Mouse (Mus musculus): ENCODE data around the gene Grm8.

The Grm8 gene

DNA sequence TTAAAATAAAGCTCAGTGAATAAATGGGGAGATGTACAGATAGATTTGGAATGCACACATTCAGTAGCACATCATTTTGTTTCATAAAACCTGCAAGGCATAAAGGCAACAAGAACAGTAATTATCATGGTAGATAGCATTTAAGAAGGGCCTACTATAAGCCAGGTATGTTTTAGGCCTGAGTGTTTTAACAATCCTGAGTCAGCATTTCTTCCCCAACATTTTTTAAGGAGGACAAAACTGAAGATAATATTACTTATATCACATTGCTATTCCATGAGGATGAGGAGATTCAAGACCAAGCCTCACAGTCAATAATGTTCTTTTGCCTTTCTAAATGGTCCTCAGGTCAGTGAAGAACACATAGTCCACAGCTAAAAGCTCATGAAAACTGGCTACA is 762.6 kb downstream of the Grm8 start:
- Histone ChIP-seq H3K27me3 (ENCODE audit: control insufficient read depth, insufficient read depth, low read length, poor library complexity, severe bottlenecking) (no peaks in the 10 kb centered on the region), H3K36me3 (ENCODE audit: control insufficient read depth, insufficient read depth, low read length, poor library complexity, severe bottlenecking) (no peaks in the 10 kb centered on the region)
- no peak for DNase-seq (ENCODE audit: low read depth, low spot score)

DNA sequence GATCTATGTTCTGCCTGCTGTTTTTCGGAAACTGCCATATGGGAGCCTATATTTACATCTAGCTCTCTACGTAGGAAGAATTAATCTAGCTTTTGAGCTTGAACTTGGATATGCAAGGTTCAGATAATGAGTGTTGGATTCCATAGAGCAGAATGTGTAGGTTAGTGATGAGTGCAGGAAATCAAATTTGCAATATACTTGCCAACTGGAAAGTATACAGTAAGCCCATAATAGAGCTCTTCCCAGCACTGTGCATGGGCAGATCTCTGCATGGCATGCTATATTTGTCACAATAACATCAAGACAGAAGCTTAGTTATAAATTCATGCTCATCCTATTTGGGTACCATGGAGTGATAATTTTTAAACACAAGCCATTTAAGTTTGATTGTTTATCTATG is 763.9 kb downstream of the Grm8 start:
- Histone ChIP-seq H3K36me3 (ENCODE audit: control insufficient read depth, insufficient read depth, low read length, poor library complexity, severe bottlenecking) (no peaks in the 10 kb centered on the region), H3K27me3 (ENCODE audit: control insufficient read depth, insufficient read depth, low read length, poor library complexity, severe bottlenecking) (no peaks in the 10 kb centered on the region)
- no peak for DNase-seq (ENCODE audit: low read depth, low spot score)

DNA sequence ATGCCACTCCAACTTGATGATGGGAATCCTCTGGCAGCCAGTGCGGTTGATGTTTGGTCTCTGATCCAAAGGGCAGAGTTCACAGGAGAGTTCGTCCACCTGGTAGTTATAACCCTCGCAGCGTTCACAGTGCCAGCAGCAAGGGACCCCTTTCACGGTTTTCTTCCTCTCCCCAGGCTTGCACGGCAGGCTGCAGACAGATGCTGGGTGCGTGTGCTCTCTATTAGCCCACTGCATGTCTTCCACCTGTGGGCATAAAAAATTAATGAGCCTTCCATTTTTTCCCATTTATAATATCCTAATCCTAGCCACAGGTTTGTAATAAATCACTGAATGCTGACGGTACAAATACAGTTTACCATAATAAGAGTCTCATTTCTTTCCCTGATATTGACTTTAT is 771.2 kb downstream of the Grm8 start:
- no peak for DNase-seq (ENCODE audit: low read depth, low spot score)
- no peaks in the 10 kb centered on the region for H3K36me3 ChIP-seq (ENCODE audit: control insufficient read depth, insufficient read depth, low read length, poor library complexity, severe bottlenecking)
- H3K27me3 ChIP-seq (ENCODE audit: control insufficient read depth, insufficient read depth, low read length, poor library complexity, severe bottlenecking): no peaks in the 10 kb centered on the region

DNA sequence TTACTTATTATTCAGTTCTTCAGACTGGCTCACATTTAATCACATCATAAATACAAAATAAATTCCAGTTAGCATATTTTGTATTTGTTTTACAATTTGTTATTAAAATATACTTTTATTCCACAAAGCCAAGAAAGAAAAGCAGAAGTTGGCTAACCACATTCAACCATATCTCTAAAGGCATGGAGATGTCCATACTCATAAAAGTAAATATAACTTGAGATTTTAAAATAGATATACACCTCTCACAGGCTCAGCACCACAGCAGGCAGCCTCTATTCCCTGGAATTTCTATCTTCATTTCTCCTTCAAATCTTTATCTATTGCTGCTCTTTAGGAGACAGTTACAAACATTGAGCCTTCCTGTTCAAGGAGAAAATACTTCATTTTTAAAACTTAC is 774.5 kb downstream of the Grm8 start:
- Histone ChIP-seq H3K36me3 (ENCODE audit: control insufficient read depth, insufficient read depth, low read length, poor library complexity, severe bottlenecking) (no peaks in the 10 kb centered on the region), H3K27me3 (ENCODE audit: control insufficient read depth, insufficient read depth, low read length, poor library complexity, severe bottlenecking) (no peaks in the 10 kb centered on the region)
- no peak for DNase-seq (ENCODE audit: low read depth, low spot score)

DNA sequence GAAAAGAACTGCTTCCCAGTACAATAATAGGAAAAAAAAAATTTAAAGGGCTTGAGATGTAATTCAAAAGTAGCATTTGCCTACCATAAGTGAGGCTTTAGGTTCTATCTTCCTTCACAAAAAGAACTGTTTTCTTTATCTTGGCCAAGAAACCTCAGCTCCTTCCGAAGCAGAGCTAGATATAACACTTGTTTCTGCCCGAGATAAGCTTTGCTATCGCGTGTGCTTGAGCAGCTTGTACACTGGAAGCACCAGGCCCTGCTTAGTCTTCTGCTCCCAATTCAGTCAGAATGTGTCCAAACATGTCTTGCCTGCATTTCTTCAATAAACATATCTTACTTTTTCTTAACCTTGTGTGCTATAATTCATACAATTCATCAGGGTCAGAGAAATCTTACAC is 783.8 kb downstream of the Grm8 start:
- Histone ChIP-seq H3K36me3 (ENCODE audit: control insufficient read depth, insufficient read depth, low read length, poor library complexity, severe bottlenecking) (no peaks in the 10 kb centered on the region), H3K27me3 (ENCODE audit: control insufficient read depth, insufficient read depth, low read length, poor library complexity, severe bottlenecking) (no peaks in the 10 kb centered on the region)
- no peak for DNase-seq (ENCODE audit: low read depth, low spot score)

DNA sequence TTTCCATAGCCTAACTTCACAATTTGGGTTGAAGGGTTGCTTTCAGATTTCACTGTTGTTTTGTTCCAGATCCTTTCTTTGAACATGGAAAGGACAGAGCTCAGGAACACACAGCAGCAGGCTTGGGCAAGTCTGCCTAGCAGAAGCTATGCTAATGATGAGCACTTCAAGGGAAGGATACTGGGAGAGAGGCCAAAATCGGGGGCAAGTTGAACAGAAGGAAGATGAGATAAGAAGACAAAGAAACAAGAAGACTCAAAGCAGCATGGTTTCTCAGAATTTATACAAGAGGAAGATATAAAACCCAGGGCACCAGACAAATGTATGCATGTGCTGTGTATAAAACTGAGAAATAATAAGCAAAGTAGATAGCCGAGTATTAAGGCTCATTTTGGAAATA is 786.7 kb downstream of the Grm8 start:
- Histone ChIP-seq H3K36me3 (ENCODE audit: control insufficient read depth, insufficient read depth, low read length, poor library complexity, severe bottlenecking) (no peaks in the 10 kb centered on the region), H3K27me3 (ENCODE audit: control insufficient read depth, insufficient read depth, low read length, poor library complexity, severe bottlenecking) (no peaks in the 10 kb centered on the region)
- DNase-seq (ENCODE audit: low read depth, low spot score): no peak

DNA sequence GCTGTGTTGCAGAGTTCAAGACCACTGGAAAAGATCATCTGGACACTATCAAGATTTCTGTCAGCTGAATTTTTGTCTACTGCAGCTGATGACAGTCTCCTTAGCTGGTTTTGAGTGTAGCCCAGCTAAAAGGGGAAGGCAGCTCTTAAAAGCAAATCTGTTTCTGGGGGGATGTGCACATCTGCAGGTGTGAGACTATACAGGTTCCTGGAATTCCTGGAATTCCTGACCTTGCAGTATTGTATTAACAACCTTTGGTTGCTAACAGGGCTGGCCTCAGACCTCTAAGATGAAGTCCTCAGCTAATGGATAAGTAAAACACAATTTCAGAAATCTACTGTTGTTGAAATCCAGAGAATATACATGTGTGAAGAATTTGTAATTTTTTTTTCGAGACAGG is 788.7 kb downstream of the Grm8 start:
- H3K27me3 ChIP-seq (ENCODE audit: control insufficient read depth, insufficient read depth, low read length, poor library complexity, severe bottlenecking): no peaks in the 10 kb centered on the region
- no peak for DNase-seq (ENCODE audit: low read depth, low spot score)

DNA sequence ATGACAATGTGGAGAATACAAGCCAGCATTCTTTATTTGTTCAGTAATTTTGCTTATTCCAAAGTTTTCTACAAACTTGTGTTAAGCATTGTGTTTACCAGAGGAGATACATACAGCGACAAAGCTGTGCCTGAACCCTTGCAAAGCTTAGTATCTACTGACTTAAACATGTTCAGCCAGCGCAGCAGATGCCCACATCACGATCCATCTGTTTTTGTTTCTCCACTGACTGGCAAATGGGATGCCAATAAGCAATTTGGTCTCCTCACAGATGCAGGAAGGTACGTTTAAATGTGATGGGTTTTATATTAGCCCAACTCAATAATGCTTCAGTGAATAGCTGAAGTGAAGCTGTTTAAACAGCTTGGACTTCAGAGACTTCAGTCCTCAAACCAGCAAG is 794.8 kb downstream of the Grm8 start:
- no peak for DNase-seq (ENCODE audit: low read depth, low spot score)
- Histone ChIP-seq H3K27me3 (ENCODE audit: control insufficient read depth, insufficient read depth, low read length, poor library complexity, severe bottlenecking) (no peaks in the 10 kb centered on the region), H3K36me3 (ENCODE audit: control insufficient read depth, insufficient read depth, low read length, poor library complexity, severe bottlenecking) (no peaks in the 10 kb centered on the region)

More for the DNA sequence above, 788.7 kb downstream of the Grm8 start:
- H3K36me3 ChIP-seq (ENCODE audit: control insufficient read depth, insufficient read depth, low read length, poor library complexity, severe bottlenecking): no peaks in the 10 kb centered on the region

DNA sequence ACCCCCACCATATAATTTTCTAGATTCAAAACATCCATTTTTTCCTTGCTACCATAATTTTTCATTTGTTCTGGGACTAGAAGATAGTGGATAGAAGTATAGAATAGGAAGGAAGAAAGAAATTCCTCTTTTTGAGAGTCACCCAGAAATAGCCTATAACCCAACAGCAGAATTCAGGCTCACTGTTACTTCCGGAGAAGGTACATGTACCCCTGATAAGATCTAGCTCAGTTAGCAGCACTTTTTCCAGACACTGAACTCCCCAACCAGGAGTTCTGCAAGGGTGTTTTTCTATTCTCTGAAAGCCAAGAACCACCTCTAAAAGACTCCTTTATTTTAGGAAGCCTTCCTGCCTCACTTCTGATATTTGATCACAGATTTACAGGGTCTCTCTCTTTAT is 816.4 kb downstream of the Grm8 start:
- Histone ChIP-seq H3K36me3 (ENCODE audit: control insufficient read depth, insufficient read depth, low read length, poor library complexity, severe bottlenecking) (no peaks in the 10 kb centered on the region), H3K27me3 (ENCODE audit: control insufficient read depth, insufficient read depth, low read length, poor library complexity, severe bottlenecking) (no peaks in the 10 kb centered on the region)
- no peak for DNase-seq (ENCODE audit: low read depth, low spot score)

DNA sequence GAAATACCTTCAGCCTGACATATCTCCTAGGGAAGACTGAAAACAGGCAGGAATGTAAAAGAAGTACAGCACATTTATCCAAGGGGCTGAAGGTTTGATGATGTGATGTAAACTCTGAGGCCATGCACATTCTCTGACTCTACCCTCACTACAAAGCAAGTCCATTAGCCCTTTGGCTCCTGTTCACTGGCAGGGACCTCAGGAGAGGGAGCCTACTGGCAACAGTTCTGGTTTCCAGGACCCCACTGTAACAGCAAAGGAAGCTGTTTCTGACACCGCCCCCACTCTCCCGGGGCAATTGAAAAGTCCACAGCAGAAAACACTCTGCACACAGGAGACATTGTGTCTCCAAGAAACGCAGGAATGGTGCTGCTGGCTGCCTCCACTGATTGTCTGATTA is 817.6 kb downstream of the Grm8 start:
- no peaks in the 10 kb centered on the region for H3K27me3 ChIP-seq (ENCODE audit: control insufficient read depth, insufficient read depth, low read length, poor library complexity, severe bottlenecking)
- no peak for DNase-seq (ENCODE audit: low read depth, low spot score)
- no peaks in the 10 kb centered on the region for H3K36me3 ChIP-seq (ENCODE audit: control insufficient read depth, insufficient read depth, low read length, poor library complexity, severe bottlenecking)

DNA sequence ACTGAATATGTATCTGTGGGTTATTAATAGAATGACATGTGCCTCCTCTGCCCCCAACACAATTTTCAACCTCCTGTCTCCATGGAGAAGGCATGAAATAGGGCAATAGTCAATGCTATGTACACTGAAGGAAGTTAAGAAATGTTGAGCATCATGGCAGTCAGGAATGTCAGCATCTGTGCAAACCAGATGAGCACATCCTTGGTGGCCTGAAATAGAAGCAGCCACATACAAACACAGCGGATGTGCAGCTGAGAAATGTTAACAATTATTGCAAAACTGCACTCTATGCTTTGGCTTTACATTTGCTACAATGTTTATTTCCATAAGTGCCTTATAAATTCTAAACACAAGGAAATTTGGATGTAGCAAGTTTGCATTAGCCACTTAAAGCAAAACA is 819.0 kb downstream of the Grm8 start:
- H3K27me3 ChIP-seq (ENCODE audit: control insufficient read depth, insufficient read depth, low read length, poor library complexity, severe bottlenecking): no peaks in the 10 kb centered on the region
- DNase-seq (ENCODE audit: low read depth, low spot score): no peak
- no peaks in the 10 kb centered on the region for H3K36me3 ChIP-seq (ENCODE audit: control insufficient read depth, insufficient read depth, low read length, poor library complexity, severe bottlenecking)

DNA sequence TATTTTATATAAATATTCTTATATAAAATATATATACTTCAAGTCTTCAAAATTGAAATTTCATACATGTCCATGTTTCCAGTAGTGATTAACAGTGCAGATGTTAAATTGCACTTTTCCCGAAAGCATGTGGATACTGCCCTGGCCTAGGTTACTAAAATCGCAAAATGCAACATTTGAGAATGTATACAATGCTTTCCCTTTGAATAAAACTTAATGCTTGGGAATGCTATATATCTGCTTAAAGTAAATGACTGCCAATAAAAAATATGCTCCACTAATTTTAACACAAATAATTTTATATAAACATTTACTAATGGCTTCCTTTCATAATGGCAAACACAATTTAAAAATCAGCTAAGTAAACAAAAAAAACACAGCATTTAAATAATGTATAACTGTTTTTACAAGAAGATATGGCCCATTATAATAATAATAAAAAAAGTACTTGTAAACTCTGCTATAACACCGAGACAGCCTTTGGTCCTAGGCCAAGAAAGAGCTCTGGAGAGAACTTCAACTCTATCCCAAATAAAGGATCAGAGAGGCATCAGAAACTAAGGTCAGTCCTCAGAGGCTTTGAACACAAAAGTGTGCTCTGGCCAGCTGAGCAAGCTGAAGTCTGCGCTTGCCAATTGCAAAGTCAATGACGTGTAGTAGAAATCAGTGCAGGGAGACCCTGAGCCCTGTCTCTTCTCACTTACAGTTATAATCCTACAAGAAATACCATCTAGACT is 820.5 kb downstream of the Grm8 start:
- Histone ChIP-seq H3K36me3 (ENCODE audit: control insufficient read depth, insufficient read depth, low read length, poor library complexity, severe bottlenecking) (no peaks in the 10 kb centered on the region), H3K27me3 (ENCODE audit: control insufficient read depth, insufficient read depth, low read length, poor library complexity, severe bottlenecking) (no peaks in the 10 kb centered on the region)
- no peak for DNase-seq (ENCODE audit: low read depth, low spot score)

DNA sequence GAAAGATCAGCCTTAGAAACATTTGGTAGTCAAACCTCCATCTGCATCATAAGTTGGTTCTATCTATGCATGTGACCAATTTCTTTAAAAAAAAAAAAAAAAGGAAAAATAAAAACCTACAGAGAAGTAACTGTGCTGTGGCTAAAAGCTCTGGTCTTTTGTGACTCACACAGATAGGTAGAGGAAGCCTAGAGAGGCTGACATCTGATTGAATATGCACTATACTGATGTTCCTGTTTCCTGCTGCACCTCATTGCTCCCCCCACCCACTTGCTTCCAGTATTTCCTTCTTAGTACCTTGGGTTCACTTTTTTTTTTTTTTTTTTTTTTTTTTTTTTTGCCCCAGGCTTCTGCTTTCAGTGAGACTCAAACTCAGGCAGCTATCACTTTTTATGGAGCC is 824.6 kb downstream of the Grm8 start:
- H3K36me3 ChIP-seq (ENCODE audit: control insufficient read depth, insufficient read depth, low read length, poor library complexity, severe bottlenecking): no peaks in the 10 kb centered on the region
- H3K27me3 ChIP-seq (ENCODE audit: control insufficient read depth, insufficient read depth, low read length, poor library complexity, severe bottlenecking): no peaks in the 10 kb centered on the region
- DNase-seq (ENCODE audit: low read depth, low spot score): no peak

DNA sequence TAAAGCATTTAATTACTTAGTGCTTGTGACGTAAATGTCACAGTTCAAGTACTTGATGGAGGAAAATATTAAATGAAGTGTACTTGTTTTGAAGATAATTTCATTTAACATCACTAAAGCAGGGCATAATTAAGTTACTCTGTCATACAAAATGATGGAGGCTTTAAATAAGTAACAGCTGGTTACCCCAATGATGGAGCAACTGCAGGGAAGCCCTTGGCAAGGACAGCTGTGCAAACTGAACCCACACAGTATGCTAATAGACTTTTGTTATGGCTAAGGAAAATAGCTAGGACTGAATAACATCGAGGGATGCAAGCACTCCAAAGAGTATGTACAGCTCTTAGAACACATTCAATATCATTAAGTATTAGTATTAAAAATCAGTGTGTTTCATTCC is 829.6 kb downstream of the Grm8 start:
- H3K36me3 ChIP-seq (ENCODE audit: control insufficient read depth, insufficient read depth, low read length, poor library complexity, severe bottlenecking): no peaks in the 10 kb centered on the region
- no peak for DNase-seq (ENCODE audit: low read depth, low spot score)
- H3K27me3 ChIP-seq (ENCODE audit: control insufficient read depth, insufficient read depth, low read length, poor library complexity, severe bottlenecking): no peaks in the 10 kb centered on the region

DNA sequence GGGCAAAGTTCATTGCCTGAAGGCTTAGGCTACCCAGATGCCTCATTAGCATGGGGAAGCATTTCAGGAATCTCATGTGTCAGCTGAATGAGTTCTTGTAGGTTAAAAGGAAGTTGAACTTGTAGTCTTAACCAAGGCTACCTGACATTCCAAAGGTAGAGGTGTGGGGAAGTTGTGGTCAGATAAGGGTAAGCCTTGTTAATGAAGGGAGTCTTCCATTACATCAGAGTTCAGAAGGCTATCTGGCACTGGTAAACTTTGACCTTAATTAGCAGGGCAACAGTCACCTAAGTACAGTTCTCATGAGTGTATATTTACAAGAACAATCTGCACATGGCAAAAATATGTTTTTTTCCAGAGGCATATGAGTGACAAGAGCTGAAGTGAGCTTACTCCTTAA is 870.0 kb downstream of the Grm8 start:
- no peaks in the 10 kb centered on the region for H3K36me3 ChIP-seq (ENCODE audit: control insufficient read depth, insufficient read depth, low read length, poor library complexity, severe bottlenecking)
- H3K27me3 ChIP-seq (ENCODE audit: control insufficient read depth, insufficient read depth, low read length, poor library complexity, severe bottlenecking): no peaks in the 10 kb centered on the region
- DNase-seq (ENCODE audit: low read depth, low spot score): no peak

DNA sequence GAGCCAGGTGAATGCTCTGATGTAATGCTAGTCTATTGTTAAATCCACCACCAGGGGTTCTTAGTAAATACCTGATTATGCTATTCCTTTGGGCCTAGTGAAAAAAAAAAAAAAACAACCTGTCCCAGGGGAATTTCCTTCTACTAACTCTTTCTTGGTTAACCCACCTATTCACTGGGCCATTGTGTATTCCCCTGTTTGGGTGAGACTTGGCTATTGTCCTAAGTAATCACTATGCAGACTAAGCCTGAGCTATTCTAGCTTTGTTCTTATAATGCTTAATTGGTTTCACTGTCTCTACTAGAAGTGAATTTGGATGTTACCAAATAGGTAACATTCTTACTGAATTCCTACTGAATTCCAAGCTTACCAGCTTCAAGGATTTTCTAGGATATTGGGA is 872.4 kb downstream of the Grm8 start:
- no peak for DNase-seq (ENCODE audit: low read depth, low spot score)

More for the DNA sequence above, 872.4 kb downstream of the Grm8 start:
- H3K27me3 ChIP-seq (ENCODE audit: control insufficient read depth, insufficient read depth, low read length, poor library complexity, severe bottlenecking): no peaks in the 10 kb centered on the region
- no peaks in the 10 kb centered on the region for H3K36me3 ChIP-seq (ENCODE audit: control insufficient read depth, insufficient read depth, low read length, poor library complexity, severe bottlenecking)
